Mouse (Mus musculus) CH12.LX (cell line): ENCODE measurements at regions not wholly inside any gene's neighbourhood (a gene's known extent, or its start where the extent isn't known, plus 50 kb on each side); places are given as distances from the start of the nearest gene placed in this dataset.

Source experiments
- DNase-seq: peaks from one replicate; pipeline ENCODE4 v3.0.0-alpha.2; 2013; ENCODE audit errors: extremely low read depth
- H3K27ac ChIP-seq: 2 replicates; pipeline ENCODE4 v1.5.1; 2012; ENCODE audit warnings: low read depth, mild to moderate bottlenecking, control low read depth, moderate library complexity; ENCODE audit not compliant: insufficient read depth
- H3K27me3 ChIP-seq: replicated peaks from 2 replicates; pipeline ENCODE3; 2012; ENCODE audit warnings: inconsistent platforms
- H3K36me3 ChIP-seq, 2 experiments: replicated peaks in 1 of 2; 2 replicates each; pipeline versions ENCODE3 to v1.6.1; 2012; ENCODE audit warnings: inconsistent platforms in 1 of 2, low read length in 1 of 2, mild to moderate bottlenecking in 1 of 2, mixed read lengths in 1 of 2, moderate library complexity in 1 of 2; ENCODE audit not compliant: control insufficient read depth in 1 of 2, insufficient read depth in 1 of 2
- H3K4me1 ChIP-seq, 2 experiments: 2 replicates each; pipeline ENCODE4 v1.6.1; 2012; ENCODE audit warnings: inconsistent platforms in 1 of 2, moderate library complexity in 1 of 2; ENCODE audit not compliant: insufficient read depth in 2 of 2, control insufficient read depth in 1 of 2
- H3K4me2 ChIP-seq: 2 replicates; pipeline ENCODE4 v1.6.1; 2012; ENCODE audit warnings: low read depth, mild to moderate bottlenecking, control low read depth; ENCODE audit not compliant: poor library complexity, insufficient read depth, severe bottlenecking
- H3K4me3 ChIP-seq, 3 experiments: fragments of 150-350 bp in 1 of 3; sonication (generic) in 1 of 3; replicated peaks in 1 of 3; 2 replicates each; pipeline versions ENCODE3 to v1.5.1; 2011 to 2012; ENCODE audit warnings: low read depth in 2 of 3, low read length in 2 of 3, mild to moderate bottlenecking in 2 of 3, moderate library complexity in 2 of 3, control low read depth in 1 of 3, improper control_type of control experiment in 1 of 3, inconsistent platforms in 1 of 3, mixed read lengths in 1 of 3; ENCODE audit not compliant: poor library complexity in 1 of 3
- H3K79me2 ChIP-seq: replicated peaks from 2 replicates; pipeline ENCODE4 v1.6.1; 2012; ENCODE audit warnings: mild to moderate bottlenecking, moderate library complexity; ENCODE audit not compliant: control insufficient read depth, poor library complexity, insufficient read depth, severe bottlenecking; ENCODE audit errors: extremely low read depth
- H3K9ac ChIP-seq: 2 replicates; pipeline ENCODE4 v1.6.1; 2012; ENCODE audit warnings: low read depth, mild to moderate bottlenecking, control low read depth, moderate library complexity; ENCODE audit not compliant: insufficient read depth
- H3K9me3 ChIP-seq: replicated peaks from 2 replicates; pipeline ENCODE3; 2012; ENCODE audit warnings: low read length, inconsistent platforms, mixed read lengths
- BHLHE40 ChIP-seq: IDR thresholded peaks from 2 replicates; pipeline ENCODE4 v1.6.1; 2011; ENCODE audit warnings: mild to moderate bottlenecking, low read depth, low read length, improper control_type of control experiment
- CTCF ChIP-seq, 2 experiments: IDR thresholded peaks in 1 of 2; conservative IDR thresholded peaks in 1 of 2; 2 replicates each; pipeline ENCODE4 v1.5.1; 2011 to 2012; ENCODE audit warnings: low read depth in 2 of 2, low read length in 2 of 2, improper control_type of control experiment in 1 of 2, inconsistent platforms in 1 of 2, mild to moderate bottlenecking in 1 of 2, moderate library complexity in 1 of 2
- E2F4 ChIP-seq: IDR thresholded peaks from 2 replicates; pipeline ENCODE4 v1.6.1; 2011; ENCODE audit warnings: low read depth, low read length, improper control_type of control experiment; ENCODE audit not compliant: insufficient replicate concordance
- HCFC1 ChIP-seq: IDR thresholded peaks from 2 replicates; pipeline ENCODE4 v1.6.1; 2012; ENCODE audit warnings: low read depth, mild to moderate bottlenecking, inconsistent platforms, low read length, improper control_type of control experiment
- MAFK ChIP-seq: IDR thresholded peaks from 2 replicates; pipeline ENCODE4 v1.6.1; 2011; ENCODE audit warnings: low read length, improper control_type of control experiment; ENCODE audit not compliant: insufficient replicate concordance
- MAX ChIP-seq: IDR thresholded peaks from 2 replicates; pipeline ENCODE4 v1.6.1; 2011; ENCODE audit warnings: low read length, improper control_type of control experiment
- MAZ ChIP-seq: IDR thresholded peaks from 2 replicates; pipeline ENCODE4 v1.6.1; 2012; ENCODE audit warnings: low read depth, mild to moderate bottlenecking, inconsistent platforms, low read length, improper control_type of control experiment, moderate library complexity
- NELFE ChIP-seq: IDR thresholded peaks from 2 replicates; pipeline ENCODE4 v1.6.1; 2011; ENCODE audit warnings: low read depth, low read length, improper control_type of control experiment
- RAD21 ChIP-seq: IDR thresholded peaks from 2 replicates; pipeline ENCODE4 v1.6.1; 2011; ENCODE audit warnings: low read depth, mild to moderate bottlenecking, low read length, improper control_type of control experiment, moderate library complexity
- SMC3 ChIP-seq: IDR thresholded peaks from 2 replicates; pipeline ENCODE4 v1.6.1; 2011; ENCODE audit warnings: low read depth, low read length, improper control_type of control experiment
- dilution Hi-C: fragments of 300-500 bp; cut with MboI; formaldehyde crosslinking; loops from 2 replicates; pipeline ENCODE4 v1.14.3; 2020; ENCODE audit warnings: low sequenced_read_pairs; ENCODE audit not compliant: extremely low pct_unique_long_range_greater_than_20kb, extremely low pct_ligation_motif_present
- in situ Hi-C: fragments of 300-500 bp; cut with MboI; formaldehyde crosslinking; loops from 3 replicates; pipeline ENCODE4 v1.14.3; 2019; ENCODE audit warnings: low sequenced_read_pairs, low pct_ligation_motif_present, low pct_unique_long_range_greater_than_20kb, mixed read lengths

GRCm38 (mm10) chr10:19297669-19298068, 58.7 kb upstream of the Olig3 start:
- no peaks in the 10 kb centered on the region for H3K36me3 ChIP-seq
- DNase-seq = peak; percentile 39
- H3K27ac ChIP-seq = no peak overlapping the region
- dilution Hi-C loops = no loop called here
- H3K79me2 ChIP-seq = no peaks in the 10 kb centered on the region
- H3K27me3 ChIP-seq = no peaks in the 10 kb centered on the region
- in situ Hi-C loops = no loop called here
- peaks cover 0 to 17% of the 10 kb centered on the region in 2 experiments; a peak in 1 of 4 replicates for H3K4me1 ChIP-seq
- H3K9ac ChIP-seq = no peak overlapping the region
- H3K9me3 ChIP-seq = no peaks in the 10 kb centered on the region
- no peak overlapping the region for H3K4me3 ChIP-seq
- H3K4me2 ChIP-seq = no peak overlapping the region
- TF ChIP-seq RAD21 = peak; percentile 70
- no peak for TF ChIP-seq MAFK
- TF ChIP-seq CTCF (conservative IDR thresholded peaks at IDR 0.05 in 1 of 2, IDR thresholded peaks at IDR 0.05 in 1 of 2; ENCODE audit: low read depth in 2 of 2, low read length in 2 of 2) = peak; percentile 32 to 70; a peak in 3 of 4 replicates
- peak; percentile 71 for TF ChIP-seq SMC3
- TF ChIP-seq, all 38 proteins: peak for 3

GRCm38 (mm10) chr10:19295388-19296013, 60.8 kb upstream of the Olig3 start:
- Histone ChIP-seq H3K27ac (no peak overlapping the region), H3K4me3 (no peak overlapping the region), H3K79me2 (no peaks in the 10 kb centered on the region), H3K4me2 (no peak overlapping the region), H3K27me3 (no peaks in the 10 kb centered on the region), H3K9ac (no peak overlapping the region), H3K4me1 (peaks cover 0 to 26% of the 10 kb centered on the region in 2 experiments; a peak in 2 of 4 replicates), H3K36me3 (no peaks in the 10 kb centered on the region), H3K9me3 (no peaks in the 10 kb centered on the region)
- dilution Hi-C loops = no loop called here
- TF ChIP-seq HCFC1 (no peak), NELFE (no peak), MAX (no peak)
- TF ChIP-seq, all 38 proteins: peak for 0
- DNase-seq = no peak
- in situ Hi-C loops = no loop called here

- Histone ChIP-seq H3K4me3 (peak overlapping the region in 1 of 3 experiments; percentile 15), H3K27ac (peak overlapping the region; percentile 21; the same call in 1 of the 2 replicates), H3K9me3 (no peaks in the 10 kb centered on the region), H3K4me2 (peak overlapping the region; percentile 86), H3K27me3 (no peaks in the 10 kb centered on the region), H3K4me1 (peaks cover 4 to 25% of the 10 kb centered on the region in 2 experiments; a peak in 3 of 4 replicates), H3K36me3 (no peaks in the 10 kb centered on the region), H3K9ac (peak overlapping the region; percentile 36; the same call in 1 of the 2 replicates), H3K79me2 (no peaks in the 10 kb centered on the region)
- DNase-seq = no peak
- dilution Hi-C loops = no loop called here
- TF ChIP-seq NELFE = no peak
- TF ChIP-seq BHLHE40 = 0 out of 2 replicates have a peak, but pooled peaks have one; percentile 0
- no peak for TF ChIP-seq MAZ
- no peak for TF ChIP-seq E2F4
- in situ Hi-C loops = no loop called here
These were observed 64.9 kb upstream of the Olig3 start for GRCm38 (mm10) chr10:19291474-19291873.
